Mouse (Mus musculus) B cell, adult (primary cell): Measurements from ENCODE around the gene Rnf214. TPM values are rescaled to one million over a fixed set of nuclear protein-coding genes. Genes with fewer than 3 reads are reported as not detected.

Experiments
- total RNA-seq: library from RNA; stranded (reverse); gene quantifications from 4 replicates; pipeline ENCODE4 v1.2.4, GENCODE M21; 2023; ENCODE audit not compliant: inconsistent age

The Rnf214 gene
- total RNA-seq, result 35.9 to 39.6 TPM (median 37.2 TPM) in 4 replicates

DNA sequence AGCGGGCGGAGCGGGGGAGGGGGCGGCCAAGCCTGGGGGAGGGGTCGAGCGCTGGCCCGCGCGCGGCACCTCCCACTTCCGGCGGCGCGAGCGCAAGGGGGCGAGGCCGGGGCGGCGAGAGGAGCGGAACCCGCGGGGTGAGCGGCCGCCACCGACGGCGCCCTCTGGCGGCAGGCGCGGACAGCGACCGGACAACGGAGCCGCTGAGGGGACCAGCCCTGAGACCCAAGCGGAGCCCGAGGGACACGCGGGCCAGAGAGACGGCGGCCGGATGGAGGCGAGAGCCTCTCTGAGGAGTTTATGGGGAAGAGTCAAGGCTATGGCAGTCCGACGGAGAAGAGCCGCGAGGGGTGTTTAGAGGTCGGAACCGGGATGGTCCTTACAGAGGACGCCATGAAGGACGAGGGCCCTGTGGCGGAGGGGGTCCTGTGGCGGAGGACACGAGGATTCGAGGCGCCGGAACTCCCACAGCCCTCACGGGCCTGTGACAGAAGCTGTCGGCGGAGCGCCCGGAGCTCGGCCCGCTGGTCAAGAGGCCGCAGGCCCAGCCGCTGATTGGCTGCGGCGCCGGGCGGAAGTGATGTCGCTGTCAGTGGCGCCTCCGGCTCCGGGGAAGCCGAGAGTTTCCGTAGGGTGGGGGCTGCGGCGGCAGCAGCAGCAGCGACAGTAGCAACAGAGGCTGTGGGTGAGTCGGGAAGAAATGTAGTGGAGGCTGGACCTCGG, at the start of gene Rnf214, which contains the start of gene Pcsk7:
TSS of gene Rnf214 (minus strand) at position 557 of the 723 bp plus-strand sequence.
TSS of gene Pcsk7 (plus strand) at position 143 of the 723 bp plus-strand sequence.

DNA sequence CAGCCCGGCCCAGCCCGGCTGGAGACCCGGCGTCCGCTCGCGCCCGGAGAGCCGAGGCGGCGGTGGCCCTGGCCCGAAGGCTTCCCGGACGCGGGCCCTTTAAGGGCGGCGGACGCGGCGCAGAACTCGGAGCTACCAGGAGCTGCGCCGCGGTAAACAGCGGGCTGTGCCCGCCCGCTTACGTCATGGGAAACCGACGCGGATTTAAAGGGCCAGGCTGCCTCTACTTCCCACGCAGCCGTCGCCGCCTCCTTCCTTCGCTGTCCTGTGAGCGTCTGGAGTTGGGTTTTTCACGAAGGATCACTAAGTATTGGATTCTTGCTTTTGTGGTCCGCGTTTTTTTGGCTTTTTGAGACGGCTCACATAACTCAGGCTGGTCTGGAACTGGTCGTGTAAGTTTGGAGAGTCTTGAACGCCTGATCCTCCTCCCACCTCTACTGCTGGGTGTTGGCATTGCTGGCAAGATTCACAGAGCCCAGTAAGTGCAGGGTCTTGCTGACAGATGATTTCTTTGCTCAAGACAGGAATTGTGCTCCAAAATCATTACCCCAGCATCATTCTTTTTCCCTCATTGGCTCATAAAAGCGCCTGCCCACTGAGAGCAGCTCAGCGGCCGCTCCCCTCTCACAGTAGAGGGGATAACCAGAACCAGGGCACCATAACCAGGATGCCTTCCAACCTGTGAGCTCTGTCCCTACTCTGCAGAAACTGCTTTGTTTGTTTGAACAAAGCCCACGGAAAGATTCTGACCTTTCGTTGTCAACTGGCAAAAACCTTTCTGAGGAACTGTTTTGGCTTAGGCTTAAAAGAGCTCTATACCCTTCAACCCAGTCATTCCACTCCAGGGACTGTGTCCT, 48.6 kb upstream of the Rnf214 start, which contains the start of gene Sidt2:
TSS of gene Sidt2 (minus strand) at position 152 of the 857 bp plus-strand sequence.

DNA sequence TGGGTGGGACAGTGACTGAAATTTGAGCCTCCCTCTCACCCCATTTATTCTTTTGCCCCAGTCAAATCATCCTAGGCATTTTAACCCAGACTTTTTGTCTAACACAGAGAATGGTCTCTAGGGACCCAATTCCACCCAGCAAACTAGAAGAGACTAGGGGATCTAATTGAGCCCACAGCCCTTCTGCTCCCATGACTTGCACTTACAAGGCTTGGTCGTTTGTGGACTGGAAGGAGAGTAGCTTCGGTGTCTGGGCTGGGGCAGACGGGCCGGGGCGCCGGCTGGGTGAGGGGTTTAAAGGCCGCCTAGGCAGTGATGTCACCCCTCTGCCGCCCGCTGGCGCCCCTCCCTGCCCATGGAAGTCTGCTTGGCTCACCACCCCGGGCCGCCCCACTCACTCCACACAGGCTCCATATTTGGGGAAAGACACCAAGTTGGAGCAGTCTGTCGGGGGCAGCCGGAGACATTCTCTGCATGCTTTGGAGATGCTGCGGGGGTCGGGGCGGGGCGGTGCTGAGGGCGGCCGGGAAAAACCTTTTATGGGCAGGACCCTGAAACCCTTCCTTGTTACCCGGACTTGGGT, 29.0 kb upstream of the Rnf214 start, which contains the start of gene Tagln:
TSS of gene Tagln (minus strand) at position 431 of the 583 bp plus-strand sequence.

DNA sequence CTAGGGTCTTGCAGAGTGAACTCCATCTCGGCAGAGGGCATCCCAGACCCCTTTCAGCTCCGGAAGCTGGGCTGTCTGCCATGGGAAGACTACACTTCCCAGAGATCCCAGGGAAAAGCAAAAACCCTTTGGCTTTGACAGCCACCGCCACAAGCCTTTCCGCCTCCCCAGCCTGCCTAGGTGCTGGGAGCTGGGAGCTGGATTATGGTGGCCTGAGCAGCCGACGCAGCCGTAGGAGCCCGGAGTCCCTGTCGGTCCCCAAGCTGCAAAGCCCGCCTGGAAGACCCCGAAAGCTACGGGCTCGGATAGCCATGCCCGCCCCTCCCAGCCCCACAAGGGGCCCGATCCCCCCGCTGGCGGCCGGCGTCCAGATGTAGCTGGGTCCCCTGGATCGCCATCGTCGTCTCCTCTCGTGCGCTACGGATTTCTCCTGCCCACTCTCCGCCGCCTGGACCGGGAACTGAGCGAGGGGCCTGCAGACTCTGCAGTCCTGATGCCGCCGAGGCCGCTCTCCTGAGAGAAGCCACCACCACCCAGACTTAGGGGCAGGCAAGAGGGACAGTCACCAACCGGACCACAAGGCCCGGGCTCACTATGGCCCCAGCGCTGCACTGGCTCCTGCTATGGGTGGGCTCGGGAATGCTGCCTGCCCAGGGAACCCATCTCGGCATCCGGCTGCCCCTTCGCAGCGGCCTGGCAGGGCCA, 68.1 kb downstream of the Rnf214 start, which contains the start of gene Bace1:
TSS of gene Bace1 (plus strand) at position 147 of the 705 bp plus-strand sequence.

DNA sequence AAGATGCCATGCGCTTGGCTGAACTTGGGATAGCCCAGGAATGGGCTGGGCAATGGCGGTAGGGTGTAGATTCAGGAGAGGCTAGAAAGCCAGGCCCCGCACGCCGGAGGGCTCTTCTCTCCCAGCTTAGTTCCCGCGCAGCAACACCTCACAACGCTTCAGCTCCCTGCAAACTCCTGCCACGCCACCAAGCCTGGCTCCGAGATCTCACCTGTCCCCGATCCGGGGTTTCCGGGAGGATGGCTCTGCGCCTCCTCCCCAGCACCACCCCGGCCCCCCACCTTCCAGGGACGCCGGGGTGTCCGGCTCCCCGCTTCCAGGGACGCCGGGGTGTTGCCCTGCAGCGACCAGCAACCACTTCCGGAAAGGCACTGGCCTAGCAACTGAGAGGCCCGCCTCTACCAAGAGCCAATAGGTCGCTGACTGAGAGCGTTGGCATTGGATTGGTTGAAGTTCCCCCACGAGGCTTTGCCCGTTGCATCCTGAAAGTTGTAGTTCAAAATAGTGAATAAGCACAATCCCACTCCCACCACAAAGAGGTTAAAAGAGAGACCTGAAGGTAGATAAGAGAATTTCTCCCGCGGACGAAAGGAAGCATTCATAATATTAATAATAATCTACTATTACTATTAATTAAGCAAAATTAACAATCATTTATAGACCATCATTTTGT, 78.3 kb downstream of the Rnf214 start, which contains the start of gene Cep164:
TSS of gene Cep164 (minus strand) at position 401 of the 673 bp plus-strand sequence.

Other genes with a start within 250 kb of the Rnf214 start
- gene Cep164, start 78.2 kb downstream of the Rnf214 start, total RNA-seq, result 23.5 to 28.7 TPM (median 25.6 TPM) in 4 replicates
- not detected in 4 replicates for gene Bace1, start 68.3 kb downstream of the Rnf214 start, total RNA-seq
- 65.2 to 83.0 TPM (median 77.6 TPM) in 4 replicates for gene Pcsk7, start 414 bp downstream of the Rnf214 start, total RNA-seq
- 1.1 to 2.0 TPM (median 1.8 TPM) in 4 replicates for gene Tagln, start 29.1 kb upstream of the Rnf214 start, total RNA-seq
- 227 to 251 TPM (median 237 TPM) in 4 replicates for gene Sidt2, start 48.3 kb upstream of the Rnf214 start, total RNA-seq
- gene Pafah1b2, start 105.8 kb upstream of the Rnf214 start, total RNA-seq, result 61.5 to 70.3 TPM (median 65.5 TPM) in 4 replicates
- 53.9 to 58.2 TPM (median 54.2 TPM) in 4 replicates for gene Sik3, start 105.9 kb upstream of the Rnf214 start, total RNA-seq